Mouse (Mus musculus) fibroblast of lung, adult 2 months (primary cell): ENCODE results near the gene Pan2.

Experiments
- DNase-seq: peaks from one replicate; pipeline ENCODE4 v3.0.0-alpha.2; 2011; ENCODE audit warnings: low read depth

Gene Pan2

GRCm38 (mm10) chr10:128336195-128336594, 33.1 kb downstream of the Pan2 start:
- no peak for DNase-seq

- no peak for DNase-seq
Measured at GRCm38 (mm10) chr10:128336597-128336996, 33.5 kb downstream of the Pan2 start.

GRCm38 (mm10) chr10:128337306-128338181, 34.4 kb downstream of the Pan2 start, which contains the start of gene Cs:
Gene Cs, plus strand, starts transcription at chr10:128337734.
- peak; percentile 90 for DNase-seq

- no peak for DNase-seq
Measured at GRCm38 (mm10) chr10:128338415-128338814, 35.3 kb downstream of the Pan2 start.

- DNase-seq, result no peak
Measured at GRCm38 (mm10) chr10:128338948-128339347, 35.8 kb downstream of the Pan2 start.

- no peak for DNase-seq
Measured at GRCm38 (mm10) chr10:128340257-128340656, 37.1 kb downstream of the Pan2 start.

GRCm38 (mm10) chr10:128343436-128343835, 40.3 kb downstream of the Pan2 start:
- peak; percentile 22 for DNase-seq

GRCm38 (mm10) chr10:128344568-128345275, 41.6 kb downstream of the Pan2 start:
- peak; percentile 35 for DNase-seq

GRCm38 (mm10) chr10:128347541-128347940, 44.4 kb downstream of the Pan2 start:
- no peak for DNase-seq

GRCm38 (mm10) chr10:128358796-128359195, 55.7 kb downstream of the Pan2 start:
- no peak for DNase-seq

- no peak for DNase-seq
Measured at GRCm38 (mm10) chr10:128359226-128359625, 56.1 kb downstream of the Pan2 start.

GRCm38 (mm10) chr10:128361836-128362235, 58.7 kb downstream of the Pan2 start:
- DNase-seq, result no peak

GRCm38 (mm10) chr10:128362568-128362967, 59.4 kb downstream of the Pan2 start:
- DNase-seq, result no peak

- DNase-seq, result no peak
Measured at GRCm38 (mm10) chr10:128367899-128368401, 64.8 kb downstream of the Pan2 start.

GRCm38 (mm10) chr10:128368402-128369217, 65.5 kb downstream of the Pan2 start, which contains the start of gene Coq10a:
Gene Coq10a, minus strand, starts transcription at chr10:128368997.
- DNase-seq, result peak; percentile 65

GRCm38 (mm10) chr10:128369218-128369543, 66.0 kb downstream of the Pan2 start:
- DNase-seq, result no peak

GRCm38 (mm10) chr10:128369599-128369998, 66.5 kb downstream of the Pan2 start:
- DNase-seq, result no peak

GRCm38 (mm10) chr10:128370021-128370420, 66.9 kb downstream of the Pan2 start:
- no peak for DNase-seq

- no peak for DNase-seq
Measured at GRCm38 (mm10) chr10:128370601-128371000, 67.5 kb downstream of the Pan2 start.
